Mouse (Mus musculus) kidney, adult 2 months (tissue): Measurements from ENCODE around the gene 2610002M06Rik. TPM values are rescaled to one million over a fixed set of nuclear protein-coding genes. Genes with fewer than 3 reads are reported as not detected.

Experiments
- DNase-seq: peaks from one replicate; pipeline ENCODE4 v3.0.0; 2021
- H3K27ac ChIP-seq: fragments of 200-500 bp; 2 replicates; pipeline ENCODE4 v1.5.1; 2012; ENCODE audit warnings: low read depth, low read length, control low read depth, inconsistent platforms; ENCODE audit not compliant: insufficient read depth
- H3K27me3 ChIP-seq: fragments of 200-500 bp; replicated peaks from 2 replicates; pipeline ENCODE4 v1.6.1; 2012; ENCODE audit warnings: mild to moderate bottlenecking, moderate library complexity, low read length, inconsistent platforms; ENCODE audit not compliant: control insufficient read depth, insufficient read depth
- H3K36me3 ChIP-seq: fragments of 200-500 bp; 2 replicates; pipeline ENCODE4 v1.6.1; 2012; ENCODE audit warnings: mild to moderate bottlenecking, moderate library complexity, low read length, inconsistent platforms; ENCODE audit not compliant: control insufficient read depth, insufficient read depth
- H3K4me1 ChIP-seq: fragments of 200-500 bp; 2 replicates; pipeline ENCODE4 v1.6.1; 2011; ENCODE audit warnings: low read length; ENCODE audit not compliant: control insufficient read depth, insufficient read depth
- H3K4me3 ChIP-seq: fragments of 200-500 bp; 2 replicates; pipeline ENCODE4 v1.5.1; 2011; ENCODE audit warnings: mild to moderate bottlenecking, low read depth, low read length, control low read depth; ENCODE audit not compliant: insufficient read depth
- CTCF ChIP-seq: fragments of 200-500 bp; conservative IDR thresholded peaks from 2 replicates; pipeline ENCODE4 v1.5.1; 2011; ENCODE audit warnings: low read depth, mild to moderate bottlenecking, control low read depth, low read length, moderate library complexity, mixed read lengths; ENCODE audit not compliant: insufficient read depth, insufficient read length
- POLR2A ChIP-seq: fragments of 200-500 bp; IDR thresholded peaks from one replicate; pipeline ENCODE4 v1.6.1; 2011; ENCODE audit warnings: low read depth, low read length, control low read depth
- WGBS: fragments of 180-500 bp; shearing (Covaris S2); methylation state at CpG from one replicate; pipeline ENCODE4 v1.1.7; 2018; 5-methylcytosine and 5-hydroxymethylcytosine counted together
- polyA plus RNA-seq: library from polyadenylated mRNA; depleted of rRNA; stranded (reverse); fragments of >200 nt; gene quantifications from 2 replicates; pipeline ENCODE4 v1.2.3, GENCODE M21; 2012; rRNA removed

The 2610002M06Rik gene
- 3.1 and 3.6 TPM in 2 replicates for polyA plus RNA-seq

DNA sequence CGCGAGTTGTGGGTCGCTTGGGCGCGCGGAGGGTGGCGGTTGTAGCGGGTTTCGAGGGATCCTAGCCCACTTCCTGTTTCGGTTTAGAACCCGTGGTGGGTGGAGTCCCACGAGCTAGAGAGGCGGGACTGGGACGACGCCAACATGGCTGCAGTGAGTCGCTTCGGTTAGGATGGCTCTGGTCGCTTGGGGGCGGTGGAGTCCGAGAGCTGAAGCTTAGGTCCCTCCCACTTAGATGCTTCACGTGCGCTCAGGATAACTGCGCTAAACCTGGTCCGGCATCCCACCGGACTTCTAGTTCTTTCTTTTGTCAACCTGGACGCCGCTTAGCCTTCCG lies at the start of gene 2610002M06Rik:
Gene 2610002M06Rik (minus strand): TSS at position 117 of the 337 bp plus-strand sequence.
- Histone ChIP-seq H3K4me1 (no peaks in the 10 kb centered on the region), H3K4me3 (peak within 1 kb of the TSS; percentile 96), H3K27ac (no peak within 1 kb of the TSS), H3K27me3 (no peaks in the 10 kb centered on the region), H3K36me3 (no peaks in the 10 kb centered on the region)
- peak; percentile 71 for TF ChIP-seq CTCF
- TF ChIP-seq POLR2A = no peak
- peak; percentile 93 for DNase-seq
- 4% methylated on average over 16 of the region's 28 CpGs for WGBS

DNA sequence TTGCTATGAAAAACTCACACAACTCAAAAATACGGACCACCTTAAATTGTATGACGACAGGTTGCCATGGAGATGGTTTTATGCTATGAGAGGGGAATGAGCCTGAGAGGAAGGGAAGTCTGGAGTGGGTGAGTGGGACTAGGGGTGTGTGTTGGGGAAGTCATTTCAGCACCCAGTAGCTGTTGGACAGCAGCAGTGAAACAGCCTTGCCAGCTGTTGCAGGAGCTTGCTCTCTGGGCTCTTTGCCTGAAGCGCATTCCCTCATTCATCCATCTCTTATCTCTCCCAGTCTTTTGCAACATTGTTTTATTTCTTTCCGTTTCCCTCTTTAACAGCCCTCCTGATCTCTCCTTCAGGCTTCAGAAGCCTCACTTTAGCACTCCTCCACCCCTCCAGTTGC lies 42.0 kb upstream of the 2610002M06Rik start:
- no peak for DNase-seq

DNA sequence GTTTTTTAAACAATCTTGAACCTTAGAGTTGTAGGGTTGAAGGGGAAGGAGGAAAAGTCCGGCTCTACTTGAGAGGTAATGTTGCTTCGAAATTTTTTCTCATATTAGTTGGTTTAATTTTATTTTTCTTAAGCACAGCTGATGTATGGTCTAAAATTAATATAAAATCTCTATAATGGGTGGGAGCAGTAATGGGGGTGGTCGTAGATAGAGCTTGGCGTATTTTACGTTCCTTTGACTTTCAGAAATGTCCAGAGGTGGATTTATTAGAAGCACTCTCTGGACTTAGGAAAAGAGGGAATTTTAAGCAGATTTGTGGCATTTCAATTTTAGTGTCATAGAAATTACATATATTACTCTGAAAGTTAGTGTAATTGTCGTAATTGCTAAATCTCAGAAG lies 592 bp upstream of the 2610002M06Rik start:
- Histone ChIP-seq H3K4me3 (no peak overlapping the region), H3K27ac (no peak overlapping the region), H3K27me3 (no peaks in the 10 kb centered on the region), H3K4me1 (no peaks in the 10 kb centered on the region), H3K36me3 (no peaks in the 10 kb centered on the region)
- no peak for DNase-seq
- 83% methylated on average over 6 of the region's 6 CpGs for WGBS
- TF ChIP-seq CTCF = no peak
- no peak for TF ChIP-seq POLR2A

More for the DNA sequence above, 42.0 kb upstream of the 2610002M06Rik start:
- 20% methylated on average over 4 of the region's 4 CpGs for WGBS
- H3K27me3 ChIP-seq = no peaks in the 10 kb centered on the region
- H3K4me1 ChIP-seq = no peaks in the 10 kb centered on the region
- H3K36me3 ChIP-seq = no peaks in the 10 kb centered on the region
- TF ChIP-seq POLR2A = no peak
- no peak for TF ChIP-seq CTCF
- no peak overlapping the region for H3K27ac ChIP-seq
- H3K4me3 ChIP-seq = no peak overlapping the region

DNA sequence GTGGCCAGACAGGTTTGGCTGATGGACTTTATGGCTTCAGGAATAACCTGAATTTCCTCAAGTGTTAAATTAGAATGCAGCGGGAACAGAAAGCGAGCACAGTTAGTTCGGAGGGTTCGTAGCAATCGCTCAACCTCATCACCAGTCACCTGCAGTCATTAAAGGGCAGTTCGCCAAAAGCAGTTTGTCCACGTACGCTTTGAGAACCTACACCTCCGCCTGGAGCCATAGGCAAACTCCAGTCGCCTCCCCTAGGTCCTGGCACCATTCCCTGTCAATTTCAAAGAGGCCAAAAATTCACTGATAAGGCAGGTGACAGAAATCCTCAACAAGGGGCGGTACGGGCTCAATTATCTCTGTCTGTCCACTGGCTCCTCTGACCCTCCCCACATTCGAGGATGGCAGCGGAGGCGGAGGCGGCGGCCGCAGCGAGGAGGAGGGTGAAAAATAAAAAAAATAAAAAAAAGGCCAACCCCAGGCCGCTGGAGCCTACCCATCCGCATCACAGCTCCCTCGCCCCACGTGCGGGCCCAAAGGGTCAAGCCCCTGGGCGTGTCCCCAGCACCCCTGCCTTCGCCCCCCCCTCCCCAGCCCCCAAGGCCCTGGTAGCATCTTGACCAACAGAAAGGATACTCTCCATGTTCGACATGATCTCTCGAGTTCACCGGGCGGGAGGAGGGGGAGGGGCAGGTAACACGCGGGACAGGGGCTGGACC lies 474 bp downstream of the 2610002M06Rik start:
- Histone ChIP-seq H3K4me3 (peak overlapping the region; percentile 96), H3K27ac (no peak overlapping the region), H3K27me3 (no peaks in the 10 kb centered on the region), H3K4me1 (no peaks in the 10 kb centered on the region), H3K36me3 (no peaks in the 10 kb centered on the region)
- peak; percentile 52 for DNase-seq
- no peak for TF ChIP-seq CTCF
- no peak for TF ChIP-seq POLR2A
- WGBS = 2% methylated on average over 32 of the region's 32 CpGs

DNA sequence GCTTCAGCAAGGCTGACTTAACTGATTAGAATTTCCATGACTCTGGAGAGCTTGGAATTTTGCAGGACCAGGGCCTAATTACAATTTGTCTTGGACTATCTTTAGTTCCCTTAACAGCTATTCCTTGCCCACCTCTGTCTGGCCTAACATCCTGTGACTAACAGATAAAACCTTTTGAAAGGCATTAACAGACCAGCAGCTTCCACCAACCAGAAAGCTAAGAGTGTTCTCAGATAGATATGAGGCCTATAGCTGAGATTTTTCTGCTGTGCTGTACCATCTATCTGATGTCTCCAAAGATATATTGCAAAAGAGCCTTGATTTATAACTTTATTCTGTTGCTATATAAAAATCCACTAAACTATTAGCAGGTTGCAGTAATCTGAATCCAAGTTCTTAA lies 4.0 kb downstream of the 2610002M06Rik start:
- no peak for TF ChIP-seq CTCF
- TF ChIP-seq POLR2A = no peak
- H3K36me3 ChIP-seq = no peaks in the 10 kb centered on the region
- no peaks in the 10 kb centered on the region for H3K4me1 ChIP-seq
- H3K27me3 ChIP-seq = no peaks in the 10 kb centered on the region
- H3K27ac ChIP-seq = no peak overlapping the region
- DNase-seq = no peak
- no peak overlapping the region for H3K4me3 ChIP-seq

DNA sequence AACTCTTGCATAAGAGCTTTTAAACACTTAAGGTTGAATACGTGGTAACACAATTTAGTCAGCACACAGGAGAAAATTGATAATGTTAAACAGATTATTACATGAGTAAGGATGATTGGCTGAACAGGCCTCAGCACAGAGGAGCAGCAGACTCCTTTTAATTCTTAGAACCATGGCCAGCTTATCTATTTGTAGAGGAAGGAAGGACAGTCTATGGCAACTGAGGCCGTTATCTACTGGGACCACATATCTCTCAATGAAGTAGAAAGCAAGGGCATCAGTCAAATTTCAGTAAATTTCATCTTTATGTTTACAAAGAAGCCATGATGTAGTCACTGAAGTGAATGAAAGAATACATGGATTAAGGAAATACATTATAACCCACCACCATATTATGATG lies 19.2 kb downstream of the 2610002M06Rik start:
- TF ChIP-seq POLR2A = no peak
- TF ChIP-seq CTCF = no peak
- 96% methylated on average over 2 of the region's 2 CpGs for WGBS
- no peak for DNase-seq
- Histone ChIP-seq H3K4me3 (no peak overlapping the region), H3K36me3 (no peaks in the 10 kb centered on the region), H3K27ac (no peak overlapping the region), H3K27me3 (no peaks in the 10 kb centered on the region), H3K4me1 (no peaks in the 10 kb centered on the region)

DNA sequence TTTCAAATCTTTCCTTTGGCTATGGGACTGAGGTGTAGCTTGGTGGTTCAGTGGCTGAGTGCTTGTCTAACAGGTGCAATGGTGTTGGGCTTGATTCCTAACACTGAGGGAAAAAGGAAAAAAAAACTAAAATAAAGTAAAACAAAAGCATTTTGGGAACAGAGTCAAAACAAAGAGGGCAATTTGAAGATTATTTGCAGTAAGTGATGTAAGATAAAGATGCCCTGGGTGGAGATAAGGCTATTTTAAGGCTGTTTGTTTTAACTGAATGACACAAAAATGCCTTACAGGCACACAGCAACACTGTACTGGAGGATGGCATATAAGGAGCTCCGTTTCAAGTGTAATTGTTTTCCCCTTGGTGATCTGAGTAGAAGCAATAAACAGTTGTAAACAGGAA lies 20.3 kb downstream of the 2610002M06Rik start:
- H3K27me3 ChIP-seq = no peaks in the 10 kb centered on the region
- H3K4me3 ChIP-seq = no peak overlapping the region
- no peak for DNase-seq
- H3K36me3 ChIP-seq = no peaks in the 10 kb centered on the region
- no peak overlapping the region for H3K27ac ChIP-seq
- no peaks in the 10 kb centered on the region for H3K4me1 ChIP-seq
- no peak for TF ChIP-seq POLR2A
- TF ChIP-seq CTCF = no peak
- WGBS = 44% methylated on average over 1 of the region's 1 CpGs
